Mouse (Mus musculus) regulatory T cell (primary cell): ENCODE data around the gene Sema4g.

Source experiments
- in situ Hi-C: fragments of 300-600 bp; cut with MboI, MseI; formaldehyde crosslinking; loops from one replicate; pipeline ENCODE4 v1.15.1; 2025; ENCODE audit warnings: high pct_unique_total_duplicates

The Sema4g gene

GRCm38 (mm10) chr19:45048644-45049365 is 59.9 kb downstream of the Sema4g start:
- in situ Hi-C loops: no loop called here

GRCm38 (mm10) chr19:45049523-45049922 is 60.6 kb downstream of the Sema4g start:
- in situ Hi-C loops: no loop called here
